Mouse (Mus musculus) forebrain, embryonic 14.5 days (tissue): ENCODE measurements around the gene Gmppa. TPM values are rescaled to one million over a fixed set of nuclear protein-coding genes. Genes with fewer than 3 reads are reported as not detected.

Source experiments
- ATAC-seq: fragments of 200-750 bp; cut with Nextera tagmentation; 2 replicates; pipeline ENCODE4 v1.8.0; 2017; ENCODE audit warnings: mild to moderate bottlenecking, moderate library complexity
- DNase-seq: peaks from one replicate; pipeline ENCODE4 v3.0.0-alpha.2; 2015; ENCODE audit warnings: low spot score
- H3K27ac ChIP-seq: fragments of 300-500 bp; sonication (generic); 2 replicates; pipeline ENCODE4 v1.5.1; 2014; ENCODE audit warnings: low read depth, mild to moderate bottlenecking, control low read depth, low read length, moderate library complexity
- H3K27me3 ChIP-seq: fragments of 300-500 bp; sonication (generic); replicated peaks from 2 replicates; pipeline ENCODE4 v1.6.1; 2014; ENCODE audit warnings: low read length, control low read depth, mixed read lengths; ENCODE audit not compliant: control insufficient read depth, insufficient read depth
- H3K36me3 ChIP-seq: fragments of 300-500 bp; sonication (generic); 2 replicates; pipeline ENCODE4 v1.6.1; 2014; ENCODE audit warnings: low read length, control low read depth; ENCODE audit not compliant: control insufficient read depth, insufficient read depth
- H3K4me1 ChIP-seq: fragments of 300-500 bp; sonication (generic); 2 replicates; pipeline ENCODE4 v1.6.1; 2014; ENCODE audit warnings: antibody characterized with exemption, low read length, control low read depth; ENCODE audit not compliant: control insufficient read depth, insufficient read depth
- H3K4me2 ChIP-seq: fragments of 300-500 bp; sonication (generic); 2 replicates; pipeline ENCODE4 v1.6.1; 2014; ENCODE audit warnings: mild to moderate bottlenecking, control low read depth, low read length
- H3K4me3 ChIP-seq: fragments of 300-500 bp; sonication (generic); 2 replicates; pipeline ENCODE4 v1.5.1; 2014; ENCODE audit warnings: low read depth, low read length, control low read depth
- H3K9ac ChIP-seq: fragments of 300-500 bp; sonication (generic); 2 replicates; pipeline ENCODE4 v1.6.1; 2014; ENCODE audit warnings: mild to moderate bottlenecking, low read length, control low read depth, moderate library complexity
- H3K9me3 ChIP-seq: fragments of 300-500 bp; sonication (generic); replicated peaks from 2 replicates; pipeline ENCODE4 v1.6.1; 2016; ENCODE audit warnings: low read length, control low read depth, mixed read lengths; ENCODE audit not compliant: control insufficient read depth
- WGBS: fragments of 180-500 bp; shearing (Covaris S2); extraction: QIAGEN DNeasy Blood & Tissue Kit; methylation state at CpG from one replicate; pipeline ENCODE4 v1.1.7; 2014; 5-methylcytosine and 5-hydroxymethylcytosine counted together
- polyA plus RNA-seq: library from polyadenylated mRNA; unstranded; fragments of >200 nt; fragmentation: Nextera tagmentation; extraction: Ambion mirVana; gene quantifications from 2 replicates; pipeline ENCODE4 v1.2.1, GENCODE M21; 2014

Gene Gmppa
- 72.4 and 76.0 TPM in 2 replicates for polyA plus RNA-seq

DNA sequence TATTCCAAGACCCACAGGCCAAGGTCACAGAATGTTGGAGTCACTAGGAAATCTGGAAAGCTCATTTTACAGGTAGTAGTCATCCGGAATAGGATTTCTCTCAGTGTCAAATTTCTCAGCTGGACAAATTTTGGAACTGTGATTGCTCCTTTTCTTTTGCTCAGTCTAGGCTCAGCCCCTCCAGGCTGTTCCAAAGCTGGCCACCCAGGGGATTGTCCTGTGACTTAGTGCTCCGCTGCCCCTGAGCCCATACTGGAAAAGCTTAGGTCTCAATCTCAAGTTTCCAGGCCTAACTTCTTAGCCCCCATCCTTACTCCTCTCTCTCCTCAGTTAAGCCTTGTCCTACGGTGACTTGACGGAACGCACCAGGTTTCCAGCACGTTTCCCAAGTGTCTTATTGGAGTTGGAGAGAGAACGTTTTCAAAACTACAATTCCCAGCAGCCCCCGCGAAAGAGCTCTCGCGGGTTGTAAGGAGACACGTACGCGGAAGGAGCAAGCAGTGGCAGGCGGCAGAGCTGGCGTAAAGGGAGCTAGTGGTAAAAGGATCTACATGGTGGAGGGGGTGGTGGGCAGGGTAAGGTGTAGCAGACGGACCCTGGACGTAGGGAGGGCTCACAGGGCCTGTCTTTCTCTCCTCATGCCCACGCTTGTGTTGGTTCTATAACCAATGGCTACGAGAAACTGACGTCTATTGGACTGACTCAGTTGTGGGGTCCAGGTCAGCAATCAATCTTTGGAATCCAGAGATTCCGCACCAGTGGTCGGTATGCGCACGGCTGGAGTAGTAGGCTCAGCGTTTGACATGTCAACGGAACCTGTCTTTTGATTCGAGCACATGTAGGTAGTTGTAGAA lies at the start of gene Gmppa:
Gene Gmppa (plus strand): TSS at position 456 of the 854 bp plus-strand sequence.
- DNase-seq (peak; percentile 96), ATAC-seq (peak; percentile 93)
- H3K9ac ChIP-seq = peak within 1 kb of the TSS; percentile 79
- WGBS = 6% methylated on average over 28 of the region's 28 CpGs
- 0 out of 2 replicates have a peak within 1 kb of the TSS, but pooled peaks have one; percentile 27 for H3K27ac ChIP-seq
- H3K4me3 ChIP-seq = peak within 1 kb of the TSS; percentile 55
- no peaks in the 10 kb centered on the region for H3K27me3 ChIP-seq
- peak within 1 kb of the TSS; percentile 66 for H3K4me2 ChIP-seq
- no peaks in the 10 kb centered on the region for H3K9me3 ChIP-seq
- no peaks in the 10 kb centered on the region for H3K36me3 ChIP-seq
- peaks cover 5% of the 10 kb centered on the region for H3K4me1 ChIP-seq

GRCm38 (mm10) chr1:75386149-75386548 lies 49.6 kb upstream of the Gmppa start:
- no peak overlapping the region for H3K27ac ChIP-seq
- DNase-seq = peak; percentile 52
- H3K9ac ChIP-seq = no peak overlapping the region
- H3K9me3 ChIP-seq = no peaks in the 10 kb centered on the region
- peak overlapping the region; percentile 23; the same call in 1 of the 2 replicates for H3K4me2 ChIP-seq
- WGBS = 35% methylated on average over 4 of the region's 4 CpGs
- H3K36me3 ChIP-seq = no peaks in the 10 kb centered on the region
- peaks cover 34% of the 10 kb centered on the region for H3K27me3 ChIP-seq
- H3K4me1 ChIP-seq = peaks cover 13% of the 10 kb centered on the region; the same call in 1 of the 2 replicates
- H3K4me3 ChIP-seq = no peak overlapping the region
- ATAC-seq = no peak

DNA sequence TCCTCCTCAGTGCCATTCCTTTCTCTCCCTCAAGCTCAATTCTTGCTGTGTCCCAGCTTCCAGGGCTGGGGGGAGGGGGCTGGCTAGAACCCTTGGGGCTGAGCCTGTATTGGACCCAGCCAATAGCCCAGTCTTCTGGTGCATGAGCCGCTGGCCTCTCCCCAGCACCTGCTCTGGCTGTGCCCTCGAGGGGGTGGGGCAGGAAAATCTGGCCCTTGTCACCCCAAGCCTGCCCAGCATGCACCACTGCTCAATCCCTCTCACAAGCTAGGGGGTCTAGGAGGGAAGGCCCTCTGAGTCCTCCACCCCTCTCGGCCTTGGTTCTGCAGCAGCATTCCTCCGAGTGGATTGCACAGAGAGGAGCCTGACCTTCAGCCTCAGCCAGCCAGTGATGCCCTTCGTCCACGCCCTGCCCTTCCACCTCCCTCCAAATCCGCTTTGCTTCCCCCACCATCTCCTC lies 48.2 kb upstream of the Gmppa start:
- peaks cover 12% of the 10 kb centered on the region; the same call in 1 of the 2 replicates for H3K4me1 ChIP-seq
- peak overlapping the region; percentile 27 for H3K4me3 ChIP-seq
- H3K36me3 ChIP-seq = no peaks in the 10 kb centered on the region
- peak overlapping the region; percentile 54 for H3K4me2 ChIP-seq
- WGBS = 10% methylated on average over 7 of the region's 7 CpGs
- H3K27me3 ChIP-seq = peaks cover 34% of the 10 kb centered on the region
- H3K9ac ChIP-seq = peak overlapping the region; percentile 37
- H3K27ac ChIP-seq = no peak overlapping the region
- H3K9me3 ChIP-seq = no peaks in the 10 kb centered on the region
- ATAC-seq (no peak), DNase-seq (no peak)

DNA sequence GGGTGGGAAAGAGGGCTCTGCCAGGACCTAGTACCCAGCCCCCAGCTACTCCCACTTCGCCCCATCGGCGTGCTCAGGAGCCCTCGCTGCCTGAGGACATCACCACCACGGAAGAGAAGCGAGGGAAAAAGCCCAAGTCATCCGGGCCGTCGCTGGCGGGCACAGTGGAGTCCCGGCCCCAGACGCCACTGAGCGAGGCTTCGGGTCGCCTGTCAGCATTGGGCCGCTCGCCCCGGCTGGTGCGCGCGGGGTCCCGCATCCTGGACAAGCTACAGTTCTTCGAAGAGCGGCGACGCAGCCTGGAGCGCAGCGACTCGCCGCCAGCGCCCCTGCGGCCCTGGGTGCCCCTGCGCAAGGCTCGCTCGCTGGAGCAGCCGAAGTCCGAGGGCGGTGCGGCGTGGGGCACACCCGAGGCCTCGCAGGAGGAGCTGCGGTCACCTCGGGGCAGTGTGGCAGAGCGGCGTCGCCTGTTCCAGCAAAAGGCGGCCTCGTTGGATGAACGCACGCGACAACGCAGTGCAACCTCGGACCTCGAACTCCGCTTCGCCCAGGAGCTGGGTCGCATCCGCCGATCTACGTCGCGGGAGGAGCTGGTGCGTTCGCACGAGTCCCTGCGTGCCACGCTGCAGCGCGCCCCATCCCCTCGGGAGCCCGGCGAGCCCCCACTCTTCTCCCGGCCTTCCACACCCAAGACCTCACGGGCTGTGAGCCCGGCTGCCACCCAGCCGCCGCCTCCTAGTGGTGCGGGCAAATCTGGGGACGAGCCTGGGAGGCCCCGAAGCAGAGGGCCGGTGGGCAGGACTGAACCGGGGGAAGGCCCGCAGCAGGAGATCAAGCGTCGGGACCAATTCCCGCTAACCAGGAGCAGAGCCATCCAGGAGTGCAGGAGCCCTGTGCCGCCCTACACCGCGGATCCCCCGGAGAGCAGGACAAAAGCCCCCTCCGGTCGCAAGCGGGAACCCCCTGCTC lies 47.5 kb upstream of the Gmppa start:
- Histone ChIP-seq H3K4me3 (peak overlapping the region; percentile 27), H3K36me3 (no peaks in the 10 kb centered on the region), H3K9ac (peak overlapping the region; percentile 37), H3K4me1 (peaks cover 10% of the 10 kb centered on the region; the same call in 1 of the 2 replicates), H3K9me3 (no peaks in the 10 kb centered on the region), H3K4me2 (peak overlapping the region; percentile 54), H3K27ac (no peak overlapping the region), H3K27me3 (peaks cover 34% of the 10 kb centered on the region)
- 3% methylated on average over 81 of the region's 94 CpGs for WGBS
- DNase-seq (no peak), ATAC-seq (peak; percentile 22; the same call in 1 of the 2 replicates)

DNA sequence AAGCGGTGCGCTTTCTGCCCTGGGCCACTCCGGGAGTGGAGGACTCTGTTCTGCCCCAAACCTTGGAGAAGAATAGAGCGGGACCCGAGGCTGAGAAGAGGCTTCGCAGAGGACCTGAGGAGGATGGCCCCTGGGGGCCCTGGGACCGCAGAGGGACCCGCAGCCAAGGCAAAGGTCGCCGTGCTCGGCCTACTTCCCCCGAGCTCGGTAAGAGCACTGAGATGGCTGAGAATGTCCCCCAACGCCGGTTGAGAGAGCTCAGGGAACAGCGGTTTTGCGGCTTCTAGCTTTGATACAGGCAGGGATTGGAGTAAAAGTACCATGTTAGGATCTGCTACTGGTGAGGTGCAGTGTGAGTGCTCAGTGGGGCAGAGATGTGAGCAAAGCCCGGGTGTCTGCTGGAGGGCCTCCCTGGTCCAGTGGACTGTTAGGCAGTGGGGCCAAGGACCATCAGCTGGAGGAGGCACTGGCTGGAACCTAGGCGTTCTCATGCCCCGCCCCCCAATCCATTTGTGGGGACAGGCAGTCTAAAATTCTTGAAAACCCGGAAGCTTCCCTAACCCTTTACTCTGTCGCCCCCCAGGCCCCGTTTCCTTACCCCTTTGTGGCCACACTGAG lies 46.7 kb upstream of the Gmppa start:
- Histone ChIP-seq H3K4me2 (peak overlapping the region; percentile 54; the same call in 1 of the 2 replicates), H3K4me3 (peak overlapping the region; percentile 27), H3K36me3 (no peaks in the 10 kb centered on the region), H3K9ac (peak overlapping the region; percentile 21; the same call in 1 of the 2 replicates), H3K27ac (no peak overlapping the region), H3K9me3 (no peaks in the 10 kb centered on the region), H3K4me1 (peaks cover 17% of the 10 kb centered on the region), H3K27me3 (peaks cover 34% of the 10 kb centered on the region)
- ATAC-seq (no peak), DNase-seq (no peak)
- 19% methylated on average over 21 of the region's 23 CpGs for WGBS

DNA sequence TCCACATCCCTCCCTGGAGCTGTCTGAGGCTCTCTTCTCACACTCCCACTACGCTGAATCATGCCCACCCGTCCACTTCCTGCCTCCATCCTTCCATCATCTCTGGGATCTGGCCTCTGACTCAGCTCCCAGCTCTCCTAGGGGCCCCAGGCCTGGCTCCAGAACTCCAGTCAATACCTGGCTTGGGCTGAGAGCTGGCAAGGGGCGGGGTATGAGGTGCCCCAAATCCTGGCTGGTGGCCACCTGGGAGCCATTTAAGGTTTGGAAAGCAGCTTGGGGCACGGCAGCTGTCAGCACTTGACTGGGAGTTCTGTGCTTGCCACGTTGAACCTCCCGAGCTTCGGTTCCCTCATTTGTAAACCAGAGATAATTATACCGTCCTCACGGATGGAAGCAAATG lies 42.6 kb upstream of the Gmppa start:
- WGBS = 44% methylated on average over 9 of the region's 9 CpGs
- DNase-seq (peak; percentile 73), ATAC-seq (peak; percentile 54)
- peaks cover 18% of the 10 kb centered on the region for H3K27me3 ChIP-seq
- no peaks in the 10 kb centered on the region for H3K9me3 ChIP-seq
- no peak overlapping the region for H3K4me2 ChIP-seq
- no peak overlapping the region for H3K4me3 ChIP-seq
- H3K36me3 ChIP-seq = no peaks in the 10 kb centered on the region
- H3K4me1 ChIP-seq = peaks cover 11% of the 10 kb centered on the region
- no peak overlapping the region for H3K9ac ChIP-seq
- 0 out of 2 replicates have a peak overlapping the region, but pooled peaks have one; percentile 55 for H3K27ac ChIP-seq

DNA sequence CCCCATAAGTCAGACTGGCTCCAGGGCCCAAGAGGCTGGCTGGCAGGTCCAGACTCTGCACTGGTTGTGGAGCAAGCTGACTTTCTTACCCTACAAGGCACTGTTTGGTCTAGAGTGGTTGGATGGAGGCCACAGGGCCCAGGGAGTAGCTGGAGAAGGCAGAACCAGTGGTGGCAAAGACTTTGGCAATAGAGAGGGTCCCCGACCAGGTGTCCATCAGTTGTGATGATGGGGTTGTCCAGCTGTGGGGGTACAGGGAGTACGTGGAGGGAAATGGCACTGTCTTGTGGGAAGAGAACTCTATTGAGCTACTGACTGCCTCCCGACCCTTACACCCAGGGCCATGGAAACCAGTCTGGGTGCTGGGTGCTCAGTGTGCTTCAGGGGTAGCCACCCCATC lies 41.9 kb upstream of the Gmppa start:
- WGBS = 91% methylated on average over 3 of the region's 3 CpGs
- ATAC-seq (no peak), DNase-seq (no peak)
- no peak overlapping the region for H3K4me3 ChIP-seq
- H3K9ac ChIP-seq = no peak overlapping the region
- H3K4me2 ChIP-seq = no peak overlapping the region
- H3K27me3 ChIP-seq = peaks cover 10% of the 10 kb centered on the region
- peaks cover 10% of the 10 kb centered on the region for H3K4me1 ChIP-seq
- peak overlapping the region; percentile 55; the same call in 1 of the 2 replicates for H3K27ac ChIP-seq
- H3K9me3 ChIP-seq = no peaks in the 10 kb centered on the region
- no peaks in the 10 kb centered on the region for H3K36me3 ChIP-seq

DNA sequence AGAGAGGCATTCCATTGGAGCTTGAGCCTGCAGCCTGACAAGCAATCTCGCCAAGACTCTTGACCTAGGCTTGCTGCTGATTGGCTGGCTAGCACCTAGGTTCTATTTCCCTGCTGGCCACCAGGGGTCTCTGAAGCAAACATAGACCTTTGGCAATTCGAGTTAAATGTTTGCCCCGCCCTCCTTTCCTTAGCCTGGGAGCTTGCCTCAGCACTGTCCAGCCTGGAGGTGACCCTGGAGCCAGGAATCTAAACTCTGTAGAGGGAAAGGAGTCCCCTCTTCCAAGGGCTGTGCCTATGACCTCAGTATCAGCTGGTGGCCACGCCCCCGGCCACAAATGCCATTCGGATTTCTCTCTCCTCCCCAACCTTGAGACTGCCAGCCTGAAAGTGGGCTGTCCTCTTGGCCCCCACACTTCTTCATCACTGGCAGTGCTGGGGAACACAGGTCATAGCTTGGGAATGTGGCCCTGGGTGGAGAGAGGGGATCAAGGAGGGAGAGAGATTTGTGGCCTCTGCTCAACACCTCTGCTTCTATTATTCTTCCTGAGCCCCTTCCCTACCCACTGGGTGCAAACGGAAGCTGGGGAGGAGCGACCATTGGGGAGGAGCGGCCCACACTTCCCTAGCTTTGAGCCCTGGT lies 36.8 kb upstream of the Gmppa start:
- DNase-seq (peak; percentile 80), ATAC-seq (peak; percentile 62)
- Histone ChIP-seq H3K4me1 (peaks cover 12% of the 10 kb centered on the region), H3K27ac (no peak overlapping the region), H3K9me3 (no peaks in the 10 kb centered on the region), H3K4me3 (no peak overlapping the region), H3K36me3 (peaks cover 11% of the 10 kb centered on the region; the same call in 1 of the 2 replicates), H3K4me2 (no peak overlapping the region), H3K27me3 (no peaks in the 10 kb centered on the region), H3K9ac (no peak overlapping the region)
- 9% methylated on average over 9 of the region's 9 CpGs for WGBS
